Mouse (Mus musculus) left cerebral cortex, adult 6 months (tissue): Measurements from ENCODE around the gene Tpra1. TPM values are rescaled to one million over a fixed set of nuclear protein-coding genes. Genes with fewer than 3 reads are reported as not detected.

Source experiments
- long read RNA-seq, 2 experiments: library from polyadenylated mRNA; unstranded; transcript quantifications; one replicate each; pipeline ENCODE4 v2.0.0; 2019 to 2020
- polyA plus RNA-seq: library from polyadenylated mRNA; unstranded; fragments of <200 nt; fragmentation: Nextera tagmentation; gene quantifications from 2 replicates; pipeline ENCODE4 v1.2.3, GENCODE M21; 2021

Tpra1 gene
- polyA plus RNA-seq = 42.1 and 43.8 TPM in 2 replicates
- long read RNA-seq, experiment 1, transcript Tpra1-201 (12 exons, 1,820 nt) = major isoform, 48 of 92 reads
- long read RNA-seq, experiment 1, partial matches to known transcripts = 9 of 92 reads
- long read RNA-seq, experiment 1, other reads (novel, unspliced or antisense) = 35 of 92 reads
- long read RNA-seq, experiment 2, transcript Tpra1-201 (12 exons, 1,820 nt) = major isoform, 20 of 41 reads
- long read RNA-seq, experiment 2, partial matches to known transcripts = 13 of 41 reads
- long read RNA-seq, experiment 2, other reads (novel, unspliced or antisense) = 7 of 41 reads

DNA sequence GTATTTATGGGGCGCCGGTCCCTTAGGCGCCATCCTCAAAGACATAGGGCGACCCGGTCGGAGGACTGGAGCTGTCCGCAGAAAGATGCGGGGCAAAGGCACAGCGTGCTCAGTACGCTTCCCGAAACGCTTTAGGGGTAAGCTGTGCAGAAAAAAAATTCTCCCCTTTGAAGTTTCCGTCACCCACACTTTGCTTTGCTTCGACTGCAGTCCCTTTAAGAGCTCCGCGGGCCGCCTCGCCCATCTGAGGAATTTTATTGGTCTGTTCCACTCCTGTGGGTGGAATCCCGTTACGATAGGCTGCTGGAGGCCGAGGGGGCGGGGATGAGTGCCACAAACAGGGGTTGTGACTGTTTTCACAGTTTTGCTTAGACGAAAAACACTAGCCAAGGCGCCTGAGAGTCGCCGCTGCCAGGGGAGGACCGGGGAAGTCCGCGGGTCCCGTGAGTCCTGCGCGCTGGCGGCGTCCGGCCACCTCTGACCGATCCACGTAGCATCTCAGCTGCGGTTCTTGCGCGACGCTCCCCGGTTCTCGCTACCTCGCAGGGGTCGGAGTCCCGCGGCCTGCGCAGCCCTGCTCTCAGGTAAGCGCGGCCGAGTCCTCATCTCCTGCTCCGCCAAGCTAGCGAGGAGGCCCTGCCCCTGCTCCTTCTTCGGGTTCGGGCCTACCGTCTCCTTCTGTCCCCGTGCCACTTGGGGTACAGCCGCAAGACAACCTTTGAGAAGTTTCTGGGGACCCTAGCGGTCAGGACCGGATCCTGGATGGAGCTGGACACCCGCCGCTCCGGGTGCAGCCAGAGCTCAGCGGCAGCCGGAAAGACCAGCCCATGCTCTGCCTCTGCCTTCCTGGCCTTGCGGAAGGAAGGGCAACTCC is at the start of gene Tpra1:
TSS of gene Tpra1 (plus strand) at position 305 of the 874 bp plus-strand sequence.

DNA sequence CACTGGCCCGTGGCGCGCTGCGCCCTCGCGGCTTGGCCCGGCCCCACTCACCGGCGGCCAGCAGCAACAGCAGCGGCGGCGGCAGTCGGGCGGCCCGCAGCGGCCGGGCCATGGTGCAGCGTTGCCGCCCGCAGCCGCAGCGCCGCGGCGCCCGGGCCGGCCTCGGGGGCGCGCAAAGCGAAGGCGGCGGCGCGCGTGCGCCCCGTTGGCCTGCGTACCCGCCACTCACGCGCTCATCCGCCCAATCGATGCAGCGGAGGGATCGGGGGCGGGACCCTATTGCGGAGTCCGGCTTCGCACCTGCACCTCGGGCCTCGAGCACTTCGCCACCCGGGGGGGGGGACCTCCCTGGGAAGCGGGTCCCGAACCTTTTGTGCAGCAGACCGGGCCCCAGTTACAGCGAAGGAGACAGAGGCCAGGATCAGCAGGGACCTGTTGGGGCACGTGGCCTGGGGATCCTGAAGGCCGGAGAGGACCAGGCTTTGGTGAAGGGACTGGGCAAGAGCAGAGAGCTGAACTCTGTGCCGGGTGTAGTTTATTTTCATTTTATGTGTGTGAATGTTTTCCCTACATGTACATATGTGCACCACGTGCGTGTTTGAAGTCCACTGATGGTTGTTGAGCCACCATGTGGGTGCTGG is 27.1 kb upstream of the Tpra1 start, which contains the start of gene Podxl2:
TSS of gene Podxl2 (minus strand) at position 177 of the 641 bp plus-strand sequence.

DNA sequence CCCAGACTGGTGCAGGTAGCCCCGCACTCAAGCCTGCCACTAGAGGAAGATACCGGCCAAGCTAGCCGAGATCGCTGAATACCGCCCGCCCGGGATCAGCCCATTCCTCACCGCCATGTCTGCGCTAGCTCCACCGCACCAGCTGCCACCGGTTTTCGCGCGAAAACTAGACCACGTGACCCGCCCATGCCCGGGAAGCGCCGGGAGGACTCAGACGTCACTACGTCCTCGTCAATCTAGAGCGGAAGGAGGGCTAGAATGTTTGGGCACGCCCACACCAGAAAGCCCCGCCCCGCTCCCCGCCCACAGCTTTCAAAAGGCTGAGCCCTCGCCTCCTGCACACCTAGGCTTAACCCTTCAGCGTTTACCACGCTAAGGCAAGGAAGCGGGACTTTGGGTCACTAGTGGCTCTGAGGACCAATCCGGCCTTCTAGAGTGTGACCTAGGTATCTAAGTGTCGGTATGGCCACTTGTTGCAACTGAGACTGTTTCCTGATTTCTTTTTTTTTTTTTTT is 3.5 kb upstream of the Tpra1 start, which contains the start of gene Mcm2:
TSS of gene Mcm2 (minus strand) at position 247 of the 515 bp plus-strand sequence.

Other genes starting within 250 kb of the Tpra1 start
- 270 and 347 TPM in 2 replicates for gene Mgll, start 177.8 kb upstream of the Tpra1 start, polyA plus RNA-seq
- gene Abtb1, start 60.3 kb upstream of the Tpra1 start, polyA plus RNA-seq = 34.1 and 41.0 TPM in 2 replicates
- gene Podxl2, start 27.2 kb upstream of the Tpra1 start, polyA plus RNA-seq = 61.6 and 221 TPM in 2 replicates
- 3.1 and 3.4 TPM in 2 replicates for gene Mcm2, start 3.5 kb upstream of the Tpra1 start, polyA plus RNA-seq